Mouse (Mus musculus): ENCODE measurements around the gene Stn1. TPM values are rescaled to one million over a fixed set of nuclear protein-coding genes. Genes with fewer than 3 reads are reported as not detected.
A peak's percentile ranks its signal among the peaks of the same experiment; 100 is the strongest.

Gene Stn1
- polyA plus RNA-seq, 1 experiment from 2014 or later, result 30.9 TPM

- H3K4me3 ChIP-seq (replicated peaks; ENCODE audit: low read length), result peak overlapping the region; percentile 75
- H3K27me3 ChIP-seq (ENCODE audit: control insufficient read depth, insufficient read depth, low read length), result no peaks in the 10 kb centered on the region
- DNase-seq (ENCODE audit: low spot score) (no peak), ATAC-seq (ENCODE audit: low FRiP score) (no peak)
- no peaks in the 10 kb centered on the region for H3K36me3 ChIP-seq (replicated peaks; ENCODE audit: control insufficient read depth, insufficient read depth)
- H3K4me2 ChIP-seq (replicated peaks), result peak overlapping the region; percentile 88
- H3K27ac ChIP-seq, result no peak overlapping the region
- 15% methylated on average over 6 of the region's 6 CpGs for WGBS
- H3K9ac ChIP-seq, result peak overlapping the region; percentile 88
- peaks cover 27% of the 10 kb centered on the region for H3K4me1 ChIP-seq (replicated peaks; ENCODE audit: control insufficient read depth, insufficient read depth, low read length)
- H3K9me3 ChIP-seq (ENCODE audit: control insufficient read depth, low read length), result no peaks in the 10 kb centered on the region
Measured at GRCm38 (mm10) chr19:47462725-47463124, 74.6 kb downstream of the Stn1 start.

- Histone ChIP-seq H3K4me2 (replicated peaks) (no peak overlapping the region; the same call in 1 of the 2 replicates), H3K4me1 (replicated peaks; ENCODE audit: control insufficient read depth, insufficient read depth, low read length) (peaks cover 27% of the 10 kb centered on the region)
- WGBS, result 97% methylated on average over 3 of the region's 3 CpGs
Measured at GRCm38 (mm10) chr19:47461838-47462237, 75.5 kb downstream of the Stn1 start.

GRCm38 (mm10) chr19:47461386-47461785 is 75.9 kb downstream of the Stn1 start:
- no peak for DNase-seq (ENCODE audit: low spot score)
- H3K27ac ChIP-seq, result no peak overlapping the region
- no peak for ATAC-seq (ENCODE audit: low FRiP score)
- H3K4me3 ChIP-seq (replicated peaks; ENCODE audit: low read length), result no peak overlapping the region
- 83% methylated on average over 9 of the region's 9 CpGs for WGBS
- no peaks in the 10 kb centered on the region for H3K27me3 ChIP-seq (ENCODE audit: control insufficient read depth, insufficient read depth, low read length)
- H3K4me1 ChIP-seq (replicated peaks; ENCODE audit: control insufficient read depth, insufficient read depth, low read length), result peaks cover 27% of the 10 kb centered on the region
- no peak overlapping the region for H3K4me2 ChIP-seq (replicated peaks)
- H3K9ac ChIP-seq, result no peak overlapping the region
- no peaks in the 10 kb centered on the region for H3K36me3 ChIP-seq (replicated peaks; ENCODE audit: control insufficient read depth, insufficient read depth)
- no peaks in the 10 kb centered on the region for H3K9me3 ChIP-seq (ENCODE audit: control insufficient read depth, low read length)

More at GRCm38 (mm10) chr19:47461838-47462237, 75.5 kb downstream of the Stn1 start:
- Histone ChIP-seq H3K4me3 (replicated peaks; ENCODE audit: low read length) (no peak overlapping the region), H3K9ac (no peak overlapping the region), H3K36me3 (replicated peaks; ENCODE audit: control insufficient read depth, insufficient read depth) (no peaks in the 10 kb centered on the region), H3K9me3 (ENCODE audit: control insufficient read depth, low read length) (no peaks in the 10 kb centered on the region), H3K27ac (no peak overlapping the region), H3K27me3 (ENCODE audit: control insufficient read depth, insufficient read depth, low read length) (no peaks in the 10 kb centered on the region)
- ATAC-seq (ENCODE audit: low FRiP score), result no peak
- DNase-seq (ENCODE audit: low spot score), result no peak

GRCm38 (mm10) chr19:47460120-47460960 is 77.0 kb downstream of the Stn1 start:
- H3K9ac ChIP-seq, result no peak overlapping the region
- no peak overlapping the region for H3K4me3 ChIP-seq (replicated peaks; ENCODE audit: low read length)
- no peaks in the 10 kb centered on the region for H3K36me3 ChIP-seq (replicated peaks; ENCODE audit: control insufficient read depth, insufficient read depth)
- no peak for DNase-seq (ENCODE audit: low spot score)
- H3K4me1 ChIP-seq (replicated peaks; ENCODE audit: control insufficient read depth, insufficient read depth, low read length), result peaks cover 27% of the 10 kb centered on the region
- no peak for ATAC-seq (ENCODE audit: low FRiP score)
- 58% methylated on average over 19 of the region's 19 CpGs for WGBS
- H3K9me3 ChIP-seq (ENCODE audit: control insufficient read depth, low read length), result no peaks in the 10 kb centered on the region
- no peak overlapping the region for H3K27ac ChIP-seq
- no peaks in the 10 kb centered on the region for H3K27me3 ChIP-seq (ENCODE audit: control insufficient read depth, insufficient read depth, low read length)
- peak overlapping the region; percentile 5; the same call in 1 of the 2 replicates for H3K4me2 ChIP-seq (replicated peaks)

DNA sequence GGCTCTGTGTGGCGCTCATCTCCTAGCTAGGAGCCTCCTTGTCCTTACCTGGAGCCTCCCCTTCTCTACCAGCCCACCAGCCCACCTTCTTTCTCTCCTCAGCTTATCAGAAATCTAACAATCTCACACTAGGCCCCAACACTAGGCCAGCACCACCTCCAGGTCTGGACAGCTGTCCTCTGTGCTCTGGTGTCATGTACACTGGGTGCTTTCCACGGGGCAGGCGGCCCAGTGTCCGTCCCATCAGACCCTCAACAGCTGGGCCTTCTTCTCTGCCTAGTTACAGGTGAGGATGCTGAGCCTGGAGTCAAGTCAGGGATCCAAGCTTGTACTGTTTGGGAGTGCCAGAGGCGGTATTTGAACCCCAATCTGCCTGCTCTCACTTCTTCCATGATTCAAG is 78.1 kb downstream of the Stn1 start:
- 95% methylated on average over 5 of the region's 5 CpGs for WGBS
- H3K4me1 ChIP-seq (replicated peaks; ENCODE audit: control insufficient read depth, insufficient read depth, low read length), result peaks cover 24% of the 10 kb centered on the region
- no peak for ATAC-seq (ENCODE audit: low FRiP score)

DNA sequence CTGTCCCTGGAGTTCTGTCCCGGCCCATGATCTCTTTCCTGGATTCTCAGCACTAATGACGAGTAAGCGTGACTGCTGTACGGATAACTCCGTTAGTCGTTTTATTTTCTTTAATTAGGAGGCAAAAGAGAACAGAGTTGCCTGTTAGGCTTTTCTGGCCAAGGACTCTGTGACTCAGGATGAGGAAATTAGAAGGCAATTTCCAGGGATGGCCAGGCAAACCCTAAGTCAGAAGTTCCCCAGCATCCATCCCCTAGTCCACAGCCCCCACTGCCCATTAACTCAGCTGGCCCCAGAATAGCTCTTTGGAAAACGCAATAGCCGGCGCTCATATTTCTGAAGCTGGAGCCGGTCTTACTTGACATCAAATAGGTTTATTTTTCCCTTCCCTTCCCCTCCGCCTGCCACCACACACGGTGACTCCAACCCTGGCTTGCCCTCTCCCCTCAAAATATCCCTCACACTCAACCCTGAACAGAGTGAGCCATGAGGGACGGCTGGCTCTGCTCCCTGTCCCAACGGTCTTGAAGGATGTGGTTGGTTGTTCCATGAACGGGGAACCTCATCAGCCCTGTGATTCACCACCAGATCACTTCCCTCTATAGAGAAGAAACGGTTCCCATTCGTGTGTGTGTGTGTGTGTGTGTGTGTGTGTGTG is 78.7 kb downstream of the Stn1 start:
- peaks cover 28% of the 10 kb centered on the region for H3K4me1 ChIP-seq (replicated peaks; ENCODE audit: control insufficient read depth, insufficient read depth, low read length)
- no peak overlapping the region for H3K4me2 ChIP-seq (replicated peaks)
- H3K27me3 ChIP-seq (ENCODE audit: control insufficient read depth, insufficient read depth, low read length), result no peaks in the 10 kb centered on the region
- H3K36me3 ChIP-seq (replicated peaks; ENCODE audit: control insufficient read depth, insufficient read depth), result no peaks in the 10 kb centered on the region
- H3K4me3 ChIP-seq (replicated peaks; ENCODE audit: low read length), result no peak overlapping the region
- H3K9me3 ChIP-seq (ENCODE audit: control insufficient read depth, low read length), result no peaks in the 10 kb centered on the region
- DNase-seq (ENCODE audit: low spot score) (no peak), ATAC-seq (ENCODE audit: low FRiP score) (no peak)
- no peak overlapping the region for H3K9ac ChIP-seq
- H3K27ac ChIP-seq, result no peak overlapping the region
- 79% methylated on average over 17 of the region's 17 CpGs for WGBS

More for the DNA sequence above, 78.1 kb downstream of the Stn1 start:
- DNase-seq (ENCODE audit: low spot score), result no peak
- Histone ChIP-seq H3K27ac (no peak overlapping the region), H3K4me3 (replicated peaks; ENCODE audit: low read length) (no peak overlapping the region), H3K9me3 (ENCODE audit: control insufficient read depth, low read length) (no peaks in the 10 kb centered on the region), H3K36me3 (replicated peaks; ENCODE audit: control insufficient read depth, insufficient read depth) (no peaks in the 10 kb centered on the region), H3K27me3 (ENCODE audit: control insufficient read depth, insufficient read depth, low read length) (no peaks in the 10 kb centered on the region), H3K4me2 (replicated peaks) (no peak overlapping the region), H3K9ac (no peak overlapping the region)

GRCm38 (mm10) chr19:47457711-47458503 is 79.4 kb downstream of the Stn1 start:
- Histone ChIP-seq H3K36me3 (replicated peaks; ENCODE audit: control insufficient read depth, insufficient read depth) (no peaks in the 10 kb centered on the region), H3K27me3 (ENCODE audit: control insufficient read depth, insufficient read depth, low read length) (no peaks in the 10 kb centered on the region), H3K27ac (no peak overlapping the region), H3K9me3 (ENCODE audit: control insufficient read depth, low read length) (no peaks in the 10 kb centered on the region), H3K4me3 (replicated peaks; ENCODE audit: low read length) (no peak overlapping the region), H3K4me2 (replicated peaks) (no peak overlapping the region), H3K9ac (no peak overlapping the region), H3K4me1 (replicated peaks; ENCODE audit: control insufficient read depth, insufficient read depth, low read length) (peaks cover 21% of the 10 kb centered on the region)
- ATAC-seq (ENCODE audit: low FRiP score) (no peak), DNase-seq (ENCODE audit: low spot score) (no peak)
- 75% methylated on average over 13 of the region's 13 CpGs for WGBS

GRCm38 (mm10) chr19:47456021-47456420 is 81.3 kb downstream of the Stn1 start:
- Histone ChIP-seq H3K4me1 (replicated peaks; ENCODE audit: control insufficient read depth, insufficient read depth, low read length) (peaks cover 15% of the 10 kb centered on the region; the same call in 1 of the 2 replicates), H3K9me3 (ENCODE audit: control insufficient read depth, low read length) (no peaks in the 10 kb centered on the region), H3K27ac (no peak overlapping the region), H3K27me3 (ENCODE audit: control insufficient read depth, insufficient read depth, low read length) (no peaks in the 10 kb centered on the region), H3K36me3 (replicated peaks; ENCODE audit: control insufficient read depth, insufficient read depth) (no peaks in the 10 kb centered on the region), H3K4me3 (replicated peaks; ENCODE audit: low read length) (no peak overlapping the region), H3K9ac (no peak overlapping the region), H3K4me2 (replicated peaks) (no peak overlapping the region)
- WGBS, result 62% methylated on average over 6 of the region's 6 CpGs
- no peak for DNase-seq (ENCODE audit: low spot score)
- ATAC-seq (ENCODE audit: low FRiP score), result no peak

Measured in hindbrain, embryonic 14.5 days (tissue).